Mouse (Mus musculus): Measurements from ENCODE around the gene Glyr1. TPM values are rescaled to one million over a fixed set of nuclear protein-coding genes. Genes with fewer than 3 reads are reported as not detected.

Gene Glyr1
- polyA plus RNA-seq, 1 experiment from 2014 or later = 91.3 TPM

- H3K27ac ChIP-seq (replicated peaks; ENCODE audit: low read depth, low read length) = no peak overlapping the region
- no peak for DNase-seq (ENCODE audit: low spot score)
- no peaks in the 10 kb centered on the region for H3K9me3 ChIP-seq (ENCODE audit: control insufficient read depth, low read length)
- no peaks in the 10 kb centered on the region for H3K27me3 ChIP-seq (replicated peaks; ENCODE audit: control insufficient read depth, insufficient read depth, low read length)
- no peak overlapping the region for H3K4me2 ChIP-seq (ENCODE audit: low read depth, low read length)
- no peak for ATAC-seq (ENCODE audit: low read depth)
- 94% methylated on average over 3 of the region's 3 CpGs for WGBS
- peaks cover 98% of the 10 kb centered on the region for H3K36me3 ChIP-seq (ENCODE audit: control insufficient read depth, insufficient read depth, low read length)
- no peak overlapping the region for H3K9ac ChIP-seq (ENCODE audit: low read depth, low read length)
- H3K4me3 ChIP-seq (ENCODE audit: low read depth, low read length) = no peak overlapping the region
- H3K4me1 ChIP-seq (ENCODE audit: control insufficient read depth, insufficient read depth, low read length) = no peaks in the 10 kb centered on the region
Observed at GRCm38 (mm10) chr16:5024021-5024420, 25.6 kb downstream of the Glyr1 start.

GRCm38 (mm10) chr16:5014578-5014977 is 35.1 kb downstream of the Glyr1 start:
- Histone ChIP-seq H3K9me3 (ENCODE audit: control insufficient read depth, low read length) (no peaks in the 10 kb centered on the region), H3K27ac (replicated peaks; ENCODE audit: low read depth, low read length) (0 out of 2 replicates have a peak overlapping the region, but pooled peaks have one; percentile 33), H3K4me3 (ENCODE audit: low read depth, low read length) (no peak overlapping the region), H3K4me1 (ENCODE audit: control insufficient read depth, insufficient read depth, low read length) (no peaks in the 10 kb centered on the region), H3K4me2 (ENCODE audit: low read depth, low read length) (no peak overlapping the region), H3K27me3 (replicated peaks; ENCODE audit: control insufficient read depth, insufficient read depth, low read length) (no peaks in the 10 kb centered on the region), H3K36me3 (ENCODE audit: control insufficient read depth, insufficient read depth, low read length) (peaks cover 58% of the 10 kb centered on the region), H3K9ac (ENCODE audit: low read depth, low read length) (no peak overlapping the region)
- DNase-seq (ENCODE audit: low spot score) (no peak), ATAC-seq (ENCODE audit: low read depth) (no peak)
- 96% methylated on average over 4 of the region's 4 CpGs for WGBS

- WGBS = under 1% methylated on average over 39 of the region's 63 CpGs
Observed at GRCm38 (mm10) chr16:5013054-5013838, 36.4 kb downstream of the Glyr1 start, which contains the start of gene Rogdi. Gene Rogdi, minus strand, starts transcription at chr16:5013553.

DNA sequence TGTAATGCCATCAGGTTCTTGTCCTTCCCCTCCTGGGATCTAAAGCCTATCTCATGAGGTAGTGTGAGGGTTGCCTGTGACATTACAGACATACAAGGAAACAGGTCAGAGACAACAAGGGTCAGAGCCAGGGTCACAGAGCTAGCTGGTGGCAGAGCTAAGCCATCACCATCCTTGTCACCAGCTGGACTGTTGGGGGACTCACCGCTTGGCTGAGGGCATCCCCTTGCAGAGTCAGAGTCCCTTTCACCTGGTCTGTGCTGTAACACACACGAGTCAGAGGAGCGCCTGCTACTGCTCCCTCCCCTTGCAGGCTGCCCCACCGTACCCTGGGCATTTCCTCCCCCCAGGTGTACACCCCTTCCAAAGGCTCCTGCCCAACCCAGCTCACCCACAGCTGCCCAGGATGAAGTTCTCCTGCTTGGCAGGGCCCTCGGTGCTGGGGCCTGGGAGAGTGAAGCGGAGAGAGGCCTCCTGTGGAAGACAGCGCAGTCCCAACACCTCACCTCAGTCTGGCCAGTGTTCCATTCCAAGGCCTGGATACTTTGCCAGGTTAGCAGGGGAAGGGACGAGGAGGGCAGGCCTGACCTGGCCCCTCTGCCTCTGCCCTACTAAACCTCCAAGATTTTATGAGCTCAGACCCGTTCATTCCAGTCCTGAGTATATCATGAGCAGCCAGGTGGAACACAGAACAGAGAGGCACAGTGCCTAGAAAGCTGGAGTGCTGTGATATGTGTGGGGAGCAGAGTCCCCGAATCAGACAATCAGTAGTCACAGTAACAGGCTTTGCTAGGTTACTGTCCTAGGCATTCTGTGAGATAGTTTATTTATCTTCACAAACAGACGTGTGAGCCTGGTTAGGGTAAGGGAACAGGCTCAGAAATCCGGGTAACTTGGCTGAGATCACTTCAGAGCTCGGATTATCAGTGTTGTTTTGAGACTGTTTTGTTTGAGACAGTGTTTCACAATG is 37.3 kb downstream of the Glyr1 start:
- peak overlapping the region; percentile 67 for H3K4me3 ChIP-seq (ENCODE audit: low read depth, low read length)
- H3K9ac ChIP-seq (ENCODE audit: low read depth, low read length) = peak overlapping the region; percentile 70
- WGBS = 47% methylated on average over 11 of the region's 13 CpGs
- peak overlapping the region; percentile 50; the same call in 1 of the 2 replicates for H3K27ac ChIP-seq (replicated peaks; ENCODE audit: low read depth, low read length)
- DNase-seq (ENCODE audit: low spot score) (no peak), ATAC-seq (ENCODE audit: low read depth) (no peak)
- H3K36me3 ChIP-seq (ENCODE audit: control insufficient read depth, insufficient read depth, low read length) = peaks cover 36% of the 10 kb centered on the region
- no peaks in the 10 kb centered on the region for H3K9me3 ChIP-seq (ENCODE audit: control insufficient read depth, low read length)
- peak overlapping the region; percentile 74 for H3K4me2 ChIP-seq (ENCODE audit: low read depth, low read length)
- no peaks in the 10 kb centered on the region for H3K27me3 ChIP-seq (replicated peaks; ENCODE audit: control insufficient read depth, insufficient read depth, low read length)
- no peaks in the 10 kb centered on the region for H3K4me1 ChIP-seq (ENCODE audit: control insufficient read depth, insufficient read depth, low read length)

More at GRCm38 (mm10) chr16:5013054-5013838, 36.4 kb downstream of the Glyr1 start, which contains the start of gene Rogdi:
- Histone ChIP-seq H3K9ac (ENCODE audit: low read depth, low read length) (peak within 1 kb of the TSS; percentile 70), H3K36me3 (ENCODE audit: control insufficient read depth, insufficient read depth, low read length) (peaks cover 45% of the 10 kb centered on the region), H3K9me3 (ENCODE audit: control insufficient read depth, low read length) (no peaks in the 10 kb centered on the region), H3K27ac (replicated peaks; ENCODE audit: low read depth, low read length) (peak within 1 kb of the TSS; percentile 50), H3K4me1 (ENCODE audit: control insufficient read depth, insufficient read depth, low read length) (no peaks in the 10 kb centered on the region), H3K27me3 (replicated peaks; ENCODE audit: control insufficient read depth, insufficient read depth, low read length) (no peaks in the 10 kb centered on the region), H3K4me2 (ENCODE audit: low read depth, low read length) (peak within 1 kb of the TSS; percentile 74), H3K4me3 (ENCODE audit: low read depth, low read length) (peak within 1 kb of the TSS; percentile 67)
- ATAC-seq (ENCODE audit: low read depth) = peak; percentile 99
- peak; percentile 100 for DNase-seq (ENCODE audit: low spot score)

- DNase-seq (ENCODE audit: low spot score) = no peak
- H3K4me1 ChIP-seq (ENCODE audit: control insufficient read depth, insufficient read depth, low read length) = no peaks in the 10 kb centered on the region
- peaks cover 25% of the 10 kb centered on the region for H3K36me3 ChIP-seq (ENCODE audit: control insufficient read depth, insufficient read depth, low read length)
- ATAC-seq (ENCODE audit: low read depth) = no peak
- no peak overlapping the region for H3K27ac ChIP-seq (replicated peaks; ENCODE audit: low read depth, low read length)
- H3K9ac ChIP-seq (ENCODE audit: low read depth, low read length) = no peak overlapping the region
- H3K4me3 ChIP-seq (ENCODE audit: low read depth, low read length) = no peak overlapping the region
- H3K4me2 ChIP-seq (ENCODE audit: low read depth, low read length) = no peak overlapping the region
- WGBS = 88% methylated on average over 7 of the region's 7 CpGs
- H3K9me3 ChIP-seq (ENCODE audit: control insufficient read depth, low read length) = no peaks in the 10 kb centered on the region
- H3K27me3 ChIP-seq (replicated peaks; ENCODE audit: control insufficient read depth, insufficient read depth, low read length) = no peaks in the 10 kb centered on the region
Observed at GRCm38 (mm10) chr16:5011285-5011684, 38.4 kb downstream of the Glyr1 start.

- WGBS = 87% methylated on average over 10 of the region's 10 CpGs
- Histone ChIP-seq H3K36me3 (ENCODE audit: control insufficient read depth, insufficient read depth, low read length) (peaks cover 17% of the 10 kb centered on the region), H3K4me3 (ENCODE audit: low read depth, low read length) (no peak overlapping the region), H3K9ac (ENCODE audit: low read depth, low read length) (no peak overlapping the region), H3K4me2 (ENCODE audit: low read depth, low read length) (no peak overlapping the region), H3K4me1 (ENCODE audit: control insufficient read depth, insufficient read depth, low read length) (no peaks in the 10 kb centered on the region), H3K9me3 (ENCODE audit: control insufficient read depth, low read length) (no peaks in the 10 kb centered on the region), H3K27ac (replicated peaks; ENCODE audit: low read depth, low read length) (no peak overlapping the region), H3K27me3 (replicated peaks; ENCODE audit: control insufficient read depth, insufficient read depth, low read length) (no peaks in the 10 kb centered on the region)
- ATAC-seq (ENCODE audit: low read depth) = no peak
- no peak for DNase-seq (ENCODE audit: low spot score)
Observed at GRCm38 (mm10) chr16:5010371-5010935, 39.2 kb downstream of the Glyr1 start.

DNA sequence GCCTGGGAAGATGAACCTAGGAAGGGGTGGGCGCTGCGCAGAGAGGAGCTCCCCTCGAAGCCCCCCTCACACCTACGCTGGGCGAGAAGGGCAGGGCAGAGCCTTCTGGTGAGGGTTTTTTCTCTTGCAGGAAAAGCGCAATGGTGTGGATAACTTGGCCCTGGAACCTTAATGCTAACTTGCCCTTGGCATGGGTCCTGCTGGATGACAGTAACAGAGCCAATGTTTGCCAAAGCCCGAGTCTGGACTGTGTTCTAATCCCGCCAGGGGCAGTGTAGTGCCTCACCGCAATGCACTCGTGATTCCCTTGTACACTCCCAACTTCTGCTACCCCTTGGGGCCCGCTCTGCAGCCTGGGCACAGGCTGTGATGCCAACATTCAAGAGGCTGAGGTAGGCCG is 41.6 kb downstream of the Glyr1 start:
- Histone ChIP-seq H3K4me3 (ENCODE audit: low read depth, low read length) (no peak overlapping the region), H3K27me3 (replicated peaks; ENCODE audit: control insufficient read depth, insufficient read depth, low read length) (no peaks in the 10 kb centered on the region), H3K36me3 (ENCODE audit: control insufficient read depth, insufficient read depth, low read length) (0 out of 2 replicates have a peak, but pooled peaks cover 4% of the 10 kb centered on the region), H3K4me2 (ENCODE audit: low read depth, low read length) (no peak overlapping the region), H3K9ac (ENCODE audit: low read depth, low read length) (no peak overlapping the region), H3K9me3 (ENCODE audit: control insufficient read depth, low read length) (no peaks in the 10 kb centered on the region), H3K4me1 (ENCODE audit: control insufficient read depth, insufficient read depth, low read length) (no peaks in the 10 kb centered on the region), H3K27ac (replicated peaks; ENCODE audit: low read depth, low read length) (no peak overlapping the region)
- ATAC-seq (ENCODE audit: low read depth) = no peak
- 79% methylated on average over 12 of the region's 12 CpGs for WGBS
- DNase-seq (ENCODE audit: low spot score) = no peak

GRCm38 (mm10) chr16:5007492-5007891 is 42.2 kb downstream of the Glyr1 start:
- ATAC-seq (ENCODE audit: low read depth) = peak; percentile 7; the same call in 1 of the 2 replicates
- Histone ChIP-seq H3K4me2 (ENCODE audit: low read depth, low read length) (0 out of 2 replicates have a peak overlapping the region, but pooled peaks have one; percentile 15), H3K4me3 (ENCODE audit: low read depth, low read length) (no peak overlapping the region), H3K27ac (replicated peaks; ENCODE audit: low read depth, low read length) (no peak overlapping the region), H3K9me3 (ENCODE audit: control insufficient read depth, low read length) (no peaks in the 10 kb centered on the region), H3K36me3 (ENCODE audit: control insufficient read depth, insufficient read depth, low read length) (0 out of 2 replicates have a peak, but pooled peaks cover 4% of the 10 kb centered on the region), H3K4me1 (ENCODE audit: control insufficient read depth, insufficient read depth, low read length) (no peaks in the 10 kb centered on the region), H3K9ac (ENCODE audit: low read depth, low read length) (no peak overlapping the region; the same call in 1 of the 2 replicates), H3K27me3 (replicated peaks; ENCODE audit: control insufficient read depth, insufficient read depth, low read length) (no peaks in the 10 kb centered on the region)
- DNase-seq (ENCODE audit: low spot score) = no peak
- 42% methylated on average over 5 of the region's 6 CpGs for WGBS

All from embryonic facial prominence, embryonic 14.5 days (tissue).